Mouse (Mus musculus) thymus, postnatal 25 days (tissue): ENCODE results near the gene Fut8.

Experiments used
- DNase-seq: peaks from one replicate; pipeline ENCODE4 v3.0.0; 2022

Gene Fut8

GRCm38 (mm10) chr12:77237950-77238530 lies at the start of gene Fut8:
Gene Fut8, plus strand, starts transcription at chr12:77238125.
- peak; percentile 87 for DNase-seq

GRCm38 (mm10) chr12:77189161-77189560 lies 48.8 kb upstream of the Fut8 start:
- peak; percentile 40 for DNase-seq

GRCm38 (mm10) chr12:77189933-77190446 lies 47.9 kb upstream of the Fut8 start:
- DNase-seq, result no peak

GRCm38 (mm10) chr12:77191478-77192271 lies 46.2 kb upstream of the Fut8 start:
- DNase-seq, result no peak

GRCm38 (mm10) chr12:77192714-77193113 lies 45.2 kb upstream of the Fut8 start:
- no peak for DNase-seq

GRCm38 (mm10) chr12:77193225-77193716 lies 44.7 kb upstream of the Fut8 start:
- peak; percentile 36 for DNase-seq

- no peak for DNase-seq
These were observed 42.9 kb upstream of the Fut8 start for GRCm38 (mm10) chr12:77195044-77195443.

GRCm38 (mm10) chr12:77196529-77197095 lies 41.3 kb upstream of the Fut8 start:
- no peak for DNase-seq

- peak; percentile 49 for DNase-seq
These were observed 40.8 kb upstream of the Fut8 start for GRCm38 (mm10) chr12:77197121-77197599.

- no peak for DNase-seq
These were observed 39.7 kb upstream of the Fut8 start for GRCm38 (mm10) chr12:77198253-77198652.

GRCm38 (mm10) chr12:77201461-77202143 lies 36.3 kb upstream of the Fut8 start:
- no peak for DNase-seq

- no peak for DNase-seq
These were observed 34.8 kb upstream of the Fut8 start for GRCm38 (mm10) chr12:77203136-77203535.

GRCm38 (mm10) chr12:77206852-77207251 lies 31.1 kb upstream of the Fut8 start:
- DNase-seq, result no peak

GRCm38 (mm10) chr12:77208056-77208455 lies 29.9 kb upstream of the Fut8 start:
- DNase-seq, result no peak

GRCm38 (mm10) chr12:77208576-77209180 lies 29.2 kb upstream of the Fut8 start:
- no peak for DNase-seq

GRCm38 (mm10) chr12:77211695-77212208 lies 26.2 kb upstream of the Fut8 start:
- DNase-seq, result no peak

- no peak for DNase-seq
These were observed 23.9 kb upstream of the Fut8 start for GRCm38 (mm10) chr12:77213896-77214564.

GRCm38 (mm10) chr12:77214565-77214909 lies 23.4 kb upstream of the Fut8 start:
- DNase-seq, result no peak

GRCm38 (mm10) chr12:77216511-77217192 lies 21.3 kb upstream of the Fut8 start:
- DNase-seq, result no peak

- no peak for DNase-seq
These were observed 17.3 kb upstream of the Fut8 start for GRCm38 (mm10) chr12:77220616-77221015.

- DNase-seq, result no peak
These were observed 15.6 kb upstream of the Fut8 start for GRCm38 (mm10) chr12:77222272-77222874.
